Mouse (Mus musculus) embryo, embryonic 11 days (tissue): ENCODE measurements at regions not wholly inside any gene's neighbourhood (a gene's known extent, or its start where the extent isn't known, plus 50 kb on each side); places are given as distances from the start of the nearest gene placed in this dataset.
"Not testable (repeated sequence)": the region's sequence is repeated elsewhere in the genome, so short reads cannot be mapped to it uniquely, and the experiment has no call there.

Experiments
- DNase-seq: peaks from one replicate; pipeline ENCODE4 v3.0.0-alpha.2; 2015

- no peak for DNase-seq
Measured at GRCm38 (mm10) chr1:157048996-157049395, 59.5 kb downstream of the Tex35 start.

- DNase-seq = peak; percentile 80
Measured at GRCm38 (mm10) chr1:157048201-157048923, 60.1 kb downstream of the Tex35 start.

GRCm38 (mm10) chr1:157047751-157048200 lies 60.7 kb downstream of the Tex35 start:
- DNase-seq = peak; percentile 50

GRCm38 (mm10) chr1:157046760-157047182 lies 61.7 kb downstream of the Tex35 start:
- DNase-seq = no peak

GRCm38 (mm10) chr1:157039836-157040196 lies 68.7 kb downstream of the Tex35 start:
- no peak for DNase-seq

- DNase-seq = peak; percentile 56
Measured at GRCm38 (mm10) chr1:157039016-157039835, 69.3 kb downstream of the Tex35 start.

GRCm38 (mm10) chr1:157038111-157039008 lies 70.1 kb downstream of the Tex35 start:
- DNase-seq = no peak

- DNase-seq = no peak
Measured at GRCm38 (mm10) chr1:157037246-157037991, 71.1 kb downstream of the Tex35 start.

- no peak for DNase-seq
Measured at GRCm38 (mm10) chr1:157036779-157037178, 71.7 kb downstream of the Tex35 start.

- not testable (repeated sequence) for DNase-seq
Measured at GRCm38 (mm10) chr1:157035221-157035620, 73.3 kb downstream of the Tex35 start.

- no peak for DNase-seq
Measured at GRCm38 (mm10) chr1:157028682-157029081, 79.8 kb downstream of the Tex35 start.

GRCm38 (mm10) chr1:157027681-157028080 lies 80.8 kb downstream of the Tex35 start:
- no peak for DNase-seq

- no peak for DNase-seq
Measured at GRCm38 (mm10) chr1:157023462-157023861, 84.0 kb upstream of the Ralgps2 start.

- DNase-seq = peak; percentile 47
Measured at GRCm38 (mm10) chr1:157022456-157023435, 83.3 kb upstream of the Ralgps2 start.

- DNase-seq = no peak
Measured at GRCm38 (mm10) chr1:157019892-157020291, 80.5 kb upstream of the Ralgps2 start.

GRCm38 (mm10) chr1:157018726-157019125 lies 79.3 kb upstream of the Ralgps2 start:
- no peak for DNase-seq

GRCm38 (mm10) chr1:157017198-157017994 lies 78.0 kb upstream of the Ralgps2 start:
- no peak for DNase-seq

- DNase-seq = no peak
Measured at GRCm38 (mm10) chr1:157016625-157017024, 77.2 kb upstream of the Ralgps2 start.

- no peak for DNase-seq
Measured at GRCm38 (mm10) chr1:157014532-157015497, 75.4 kb upstream of the Ralgps2 start.
